Mouse (Mus musculus): ENCODE results near the gene Nlrc3. TPM values are rescaled to one million over a fixed set of nuclear protein-coding genes. Genes with fewer than 3 reads are reported as not detected.
A peak's percentile ranks its signal among the peaks of the same experiment; 100 is the strongest.
"Not testable (repeated sequence)": the region's sequence is repeated elsewhere in the genome, so short reads cannot be mapped to it uniquely, and the experiment has no call there.

Nlrc3 gene
- polyA plus RNA-seq, 1 experiment from 2014 or later: 1.9 TPM

DNA sequence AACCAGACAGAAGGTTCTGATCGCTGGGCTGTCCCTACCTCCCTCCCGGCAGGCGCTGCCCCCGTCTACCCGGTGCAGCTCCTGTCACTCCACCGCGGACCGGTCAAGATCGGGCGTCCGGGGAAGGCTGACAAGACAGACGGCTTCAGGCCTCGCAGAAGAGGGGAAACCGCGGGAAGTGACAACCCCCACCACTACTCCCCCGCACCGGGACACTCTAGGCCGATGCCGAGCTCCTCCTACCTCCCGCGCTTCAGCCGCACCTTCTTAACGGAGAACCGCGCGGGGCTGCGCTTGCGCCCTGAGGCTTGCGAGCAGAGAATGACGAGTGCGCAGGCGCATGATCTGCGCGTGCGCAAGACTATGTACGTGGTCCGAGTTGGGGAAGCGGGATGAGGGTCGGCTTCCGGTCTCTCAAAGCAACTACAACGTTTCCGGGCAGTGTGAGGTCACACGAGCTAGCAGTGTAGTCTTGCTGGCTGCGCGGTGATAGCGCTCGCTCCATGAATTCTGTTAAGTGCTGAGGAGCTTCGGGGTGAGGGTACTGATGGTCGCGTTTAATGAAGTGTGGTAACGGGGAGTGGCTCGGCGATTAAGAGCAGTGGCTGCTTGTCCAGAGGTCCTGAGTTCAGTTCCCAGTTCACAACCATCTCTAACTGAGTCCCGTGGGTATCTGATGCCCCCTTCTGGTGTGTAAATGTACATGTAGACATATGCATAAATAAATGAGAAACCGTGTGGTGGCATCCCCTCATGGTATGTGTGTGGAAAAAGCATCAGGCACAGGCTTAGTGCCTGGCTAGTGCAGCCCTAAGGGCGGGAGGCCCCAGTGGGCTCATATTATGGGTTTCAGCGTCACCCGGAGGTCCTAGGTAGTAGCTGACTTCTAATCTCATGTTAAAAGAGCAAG lies 27.3 kb upstream of the Nlrc3 start, which contains the start of gene Slx4:
Slx4 (minus strand) TSS at position 282 of the 910 bp plus-strand sequence.
- ATAC-seq (ENCODE audit: insufficient number of reproducible peaks, insufficient read depth, low FRiP score, low read depth): peak; percentile 98
- H3K36me3 ChIP-seq (ENCODE audit: control insufficient read depth, insufficient read depth, low read length): peaks cover 29% of the 10 kb centered on the region
- no peaks in the 10 kb centered on the region for H3K9me3 ChIP-seq (ENCODE audit: control insufficient read depth, low read length)
- peak within 1 kb of the TSS; percentile 73 to 75 for H3K4me3 ChIP-seq (ENCODE audit: control insufficient read depth in 1 of 2, insufficient read depth in 1 of 2, low read depth in 1 of 2, low read length in 2 of 2)
- no peaks in the 10 kb centered on the region for H3K27me3 ChIP-seq (ENCODE audit: control insufficient read depth, insufficient read depth, low read length)
- H3K4me2 ChIP-seq (ENCODE audit: low read length): peak within 1 kb of the TSS; percentile 94
- peaks cover 0 to 10% of the 10 kb centered on the region in 2 experiments; a peak in 2 of 4 replicates for H3K4me1 ChIP-seq (ENCODE audit: control insufficient read depth in 2 of 2, insufficient read depth in 2 of 2, low read length in 2 of 2)
- H3K9ac ChIP-seq (ENCODE audit: low read length): peak within 1 kb of the TSS; percentile 92
- whole genome bisulfite sequencing: 1% methylated on average over 58 of the region's 58 CpGs
- H3K27ac ChIP-seq (replicated peaks in 1 of 2; ENCODE audit: control insufficient read depth in 1 of 2, insufficient read depth in 1 of 2, low read depth in 2 of 2, low read length in 2 of 2): peak within 1 kb of the TSS; percentile 91 to 93

- no peak for ATAC-seq (ENCODE audit: insufficient number of reproducible peaks, insufficient read depth, low FRiP score, low read depth)
- no peak overlapping the region for H3K4me2 ChIP-seq (ENCODE audit: low read length)
- 88% methylated on average over 4 of the region's 4 CpGs for WGBS
Observed at GRCm38 (mm10) chr16:3988410-3988809, 12.0 kb upstream of the Nlrc3 start.

GRCm38 (mm10) chr16:3983146-3983700 lies 6.8 kb upstream of the Nlrc3 start:
- ATAC-seq (ENCODE audit: insufficient number of reproducible peaks, insufficient read depth, low FRiP score, low read depth): no peak
- Histone ChIP-seq H3K4me3 (ENCODE audit: control insufficient read depth in 1 of 2, insufficient read depth in 1 of 2, low read depth in 1 of 2, low read length in 2 of 2) (no peak overlapping the region), H3K9ac (ENCODE audit: low read length) (no peak overlapping the region), H3K36me3 (ENCODE audit: control insufficient read depth, insufficient read depth, low read length) (peaks cover 100% of the 10 kb centered on the region), H3K9me3 (ENCODE audit: control insufficient read depth, low read length) (no peaks in the 10 kb centered on the region), H3K4me1 (ENCODE audit: control insufficient read depth in 2 of 2, insufficient read depth in 2 of 2, low read length in 2 of 2) (no peaks in the 10 kb centered on the region), H3K27me3 (ENCODE audit: control insufficient read depth, insufficient read depth, low read length) (no peaks in the 10 kb centered on the region), H3K27ac (replicated peaks in 1 of 2; ENCODE audit: control insufficient read depth in 1 of 2, insufficient read depth in 1 of 2, low read depth in 2 of 2, low read length in 2 of 2) (no peak overlapping the region), H3K4me2 (ENCODE audit: low read length) (no peak overlapping the region)
- 73% methylated on average over 7 of the region's 7 CpGs for WGBS

More at GRCm38 (mm10) chr16:3988410-3988809, 12.0 kb upstream of the Nlrc3 start:
- Histone ChIP-seq H3K4me1 (ENCODE audit: control insufficient read depth in 2 of 2, insufficient read depth in 2 of 2, low read length in 2 of 2) (no peaks in the 10 kb centered on the region), H3K4me3 (ENCODE audit: control insufficient read depth in 1 of 2, insufficient read depth in 1 of 2, low read depth in 1 of 2, low read length in 2 of 2) (no peak overlapping the region), H3K9ac (ENCODE audit: low read length) (no peak overlapping the region), H3K27me3 (ENCODE audit: control insufficient read depth, insufficient read depth, low read length) (no peaks in the 10 kb centered on the region), H3K27ac (replicated peaks in 1 of 2; ENCODE audit: control insufficient read depth in 1 of 2, insufficient read depth in 1 of 2, low read depth in 2 of 2, low read length in 2 of 2) (no peak overlapping the region), H3K36me3 (ENCODE audit: control insufficient read depth, insufficient read depth, low read length) (peaks cover 97% of the 10 kb centered on the region), H3K9me3 (ENCODE audit: control insufficient read depth, low read length) (no peaks in the 10 kb centered on the region)

- WGBS: 87% methylated on average over 4 of the region's 4 CpGs
- no peaks in the 10 kb centered on the region for H3K9me3 ChIP-seq (ENCODE audit: control insufficient read depth, low read length)
- peaks cover 96% of the 10 kb centered on the region for H3K36me3 ChIP-seq (ENCODE audit: control insufficient read depth, insufficient read depth, low read length)
Observed at GRCm38 (mm10) chr16:3982173-3982572, 5.7 kb upstream of the Nlrc3 start.

GRCm38 (mm10) chr16:3976712-3977111 lies 280 bp upstream of the Nlrc3 start:
- WGBS: 18% methylated on average over 3 of the region's 3 CpGs
- no peaks in the 10 kb centered on the region for H3K27me3 ChIP-seq (ENCODE audit: control insufficient read depth, insufficient read depth, low read length)
- H3K4me3 ChIP-seq (ENCODE audit: control insufficient read depth in 1 of 2, insufficient read depth in 1 of 2, low read depth in 1 of 2, low read length in 2 of 2): no peak overlapping the region
- peaks cover 0 to 12% of the 10 kb centered on the region in 2 experiments; a peak in 3 of 4 replicates for H3K4me1 ChIP-seq (ENCODE audit: control insufficient read depth in 2 of 2, insufficient read depth in 2 of 2, low read length in 2 of 2)
- no peak for ATAC-seq (ENCODE audit: insufficient number of reproducible peaks, insufficient read depth, low FRiP score, low read depth)
- no peak overlapping the region; a peak in 1 of 4 replicates for H3K27ac ChIP-seq (replicated peaks in 1 of 2; ENCODE audit: control insufficient read depth in 1 of 2, insufficient read depth in 1 of 2, low read depth in 2 of 2, low read length in 2 of 2)
- H3K9me3 ChIP-seq (ENCODE audit: control insufficient read depth, low read length): no peaks in the 10 kb centered on the region
- H3K9ac ChIP-seq (ENCODE audit: low read length): no peak overlapping the region
- peaks cover 42% of the 10 kb centered on the region for H3K36me3 ChIP-seq (ENCODE audit: control insufficient read depth, insufficient read depth, low read length)
- H3K4me2 ChIP-seq (ENCODE audit: low read length): no peak overlapping the region

More at GRCm38 (mm10) chr16:3982173-3982572, 5.7 kb upstream of the Nlrc3 start:
- no peak overlapping the region for H3K4me3 ChIP-seq (ENCODE audit: control insufficient read depth in 1 of 2, insufficient read depth in 1 of 2, low read depth in 1 of 2, low read length in 2 of 2)
- no peak overlapping the region for H3K4me2 ChIP-seq (ENCODE audit: low read length)
- H3K27ac ChIP-seq (replicated peaks in 1 of 2; ENCODE audit: control insufficient read depth in 1 of 2, insufficient read depth in 1 of 2, low read depth in 2 of 2, low read length in 2 of 2): no peak overlapping the region
- no peak for ATAC-seq (ENCODE audit: insufficient number of reproducible peaks, insufficient read depth, low FRiP score, low read depth)
- H3K27me3 ChIP-seq (ENCODE audit: control insufficient read depth, insufficient read depth, low read length): no peaks in the 10 kb centered on the region
- peaks cover 0 to 2% of the 10 kb centered on the region in 2 experiments; a peak in 1 of 4 replicates for H3K4me1 ChIP-seq (ENCODE audit: control insufficient read depth in 2 of 2, insufficient read depth in 2 of 2, low read length in 2 of 2)
- H3K9ac ChIP-seq (ENCODE audit: low read length): no peak overlapping the region

GRCm38 (mm10) chr16:3975658-3976057 lies 774 bp downstream of the Nlrc3 start:
- H3K9ac ChIP-seq (ENCODE audit: low read length): no peak overlapping the region
- peaks cover 31% of the 10 kb centered on the region for H3K36me3 ChIP-seq (ENCODE audit: control insufficient read depth, insufficient read depth, low read length)
- no peak overlapping the region for H3K4me2 ChIP-seq (ENCODE audit: low read length)
- no peak for ATAC-seq (ENCODE audit: insufficient number of reproducible peaks, insufficient read depth, low FRiP score, low read depth)
- no peaks in the 10 kb centered on the region for H3K27me3 ChIP-seq (ENCODE audit: control insufficient read depth, insufficient read depth, low read length)
- no peaks in the 10 kb centered on the region for H3K9me3 ChIP-seq (ENCODE audit: control insufficient read depth, low read length)
- H3K27ac ChIP-seq (replicated peaks in 1 of 2; ENCODE audit: control insufficient read depth in 1 of 2, insufficient read depth in 1 of 2, low read depth in 2 of 2, low read length in 2 of 2): no peak overlapping the region
- peaks cover 0 to 12% of the 10 kb centered on the region in 2 experiments; a peak in 3 of 4 replicates for H3K4me1 ChIP-seq (ENCODE audit: control insufficient read depth in 2 of 2, insufficient read depth in 2 of 2, low read length in 2 of 2)
- no peak overlapping the region for H3K4me3 ChIP-seq (ENCODE audit: control insufficient read depth in 1 of 2, insufficient read depth in 1 of 2, low read depth in 1 of 2, low read length in 2 of 2)
- WGBS: 84% methylated on average over 7 of the region's 7 CpGs

GRCm38 (mm10) chr16:3974456-3974855 lies 2.0 kb downstream of the Nlrc3 start:
- not testable (repeated sequence) for H3K9ac ChIP-seq (ENCODE audit: low read length); H3K4me3 ChIP-seq (ENCODE audit: control insufficient read depth in 1 of 2, insufficient read depth in 1 of 2, low read depth in 1 of 2, low read length in 2 of 2); H3K4me2 ChIP-seq (ENCODE audit: low read length); ATAC-seq (ENCODE audit: insufficient number of reproducible peaks, insufficient read depth, low FRiP score, low read depth); H3K9me3 ChIP-seq (ENCODE audit: control insufficient read depth, low read length); H3K27ac ChIP-seq (replicated peaks in 1 of 2; ENCODE audit: control insufficient read depth in 1 of 2, insufficient read depth in 1 of 2, low read depth in 2 of 2, low read length in 2 of 2); H3K27me3 ChIP-seq (ENCODE audit: control insufficient read depth, insufficient read depth, low read length)
- Histone ChIP-seq H3K36me3 (ENCODE audit: control insufficient read depth, insufficient read depth, low read length) (peaks cover 19% of the 10 kb centered on the region), H3K4me1 (ENCODE audit: control insufficient read depth in 2 of 2, insufficient read depth in 2 of 2, low read length in 2 of 2) (peaks cover 0 to 12% of the 10 kb centered on the region in 2 experiments; a peak in 3 of 4 replicates)
- 88% methylated on average over 19 of the region's 19 CpGs for WGBS

All from heart, embryonic 14.5 days (tissue).